Mouse (Mus musculus): ENCODE results near the gene Cracr2b.

GRCm38 (mm10) chr7:141457986-141458660, 2.8 kb upstream of the Cracr2b start:
- TF ChIP-seq CTCF (conservative IDR thresholded peaks at IDR 0.05; ENCODE audit: insufficient read depth, insufficient read length, low read depth, low read length) (peak; percentile 63), POLR2A (IDR thresholded peaks at IDR 0.05; ENCODE audit: low read depth, low read length) (no peak)

Measured in kidney, adult 2 months (tissue).